Mouse (Mus musculus) liver (tissue): ENCODE data around the gene Hephl1.
"Not testable (repeated sequence)": the region's sequence is repeated elsewhere in the genome, so short reads cannot be mapped to it uniquely, and the experiment has no call there.

Experiments
- DNase-seq: peaks from one replicate; pipeline ENCODE4 v3.0.0-alpha.2; 2020; ENCODE audit warnings: mixed read lengths

Gene Hephl1

DNA sequence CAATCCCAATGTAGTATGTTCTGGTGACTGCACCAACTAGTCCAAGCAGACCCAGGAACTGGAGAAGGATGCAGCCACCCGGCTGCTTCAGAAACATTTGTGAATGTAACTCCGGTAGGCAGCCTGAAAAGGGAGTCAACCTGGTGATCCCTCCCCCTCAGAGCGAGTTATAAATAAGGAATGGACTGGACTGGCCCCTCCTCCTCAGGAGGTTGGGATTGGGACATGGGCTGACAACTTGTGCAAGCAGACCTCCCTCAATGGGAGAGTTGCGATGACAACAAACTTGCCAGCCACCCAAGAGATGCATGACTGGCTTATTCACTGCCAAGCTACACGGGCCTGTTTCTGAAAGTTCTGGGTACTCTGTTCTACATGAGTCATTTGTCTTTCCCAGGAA, at the start of gene Hephl1:
Hephl1 (minus strand) TSS at position 101 of the 400 bp plus-strand sequence.
- no peak for DNase-seq

- DNase-seq, result no peak
Observed at GRCm38 (mm10) chr9:15149246-15149926, 37.5 kb upstream of the Hephl1 start.

DNA sequence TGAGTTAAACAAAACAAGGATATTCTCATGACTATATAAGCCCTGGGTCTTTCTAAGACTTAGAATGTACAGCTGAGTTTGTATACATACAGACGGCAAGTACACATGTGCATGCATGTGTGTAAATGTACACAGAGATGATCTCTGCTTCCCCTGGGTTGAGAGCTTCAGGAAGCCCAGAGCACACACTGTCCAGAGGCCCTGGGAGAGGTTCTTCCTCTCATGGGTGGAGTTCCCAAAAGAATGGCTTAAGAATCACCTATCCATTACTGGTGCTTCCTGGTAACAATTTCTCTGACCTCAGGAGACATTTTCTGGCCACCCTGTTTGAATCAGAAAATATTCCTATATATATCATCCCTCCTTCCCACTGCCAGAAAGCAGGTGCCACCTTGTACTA, 28.6 kb upstream of the Hephl1 start:
- no peak for DNase-seq

DNA sequence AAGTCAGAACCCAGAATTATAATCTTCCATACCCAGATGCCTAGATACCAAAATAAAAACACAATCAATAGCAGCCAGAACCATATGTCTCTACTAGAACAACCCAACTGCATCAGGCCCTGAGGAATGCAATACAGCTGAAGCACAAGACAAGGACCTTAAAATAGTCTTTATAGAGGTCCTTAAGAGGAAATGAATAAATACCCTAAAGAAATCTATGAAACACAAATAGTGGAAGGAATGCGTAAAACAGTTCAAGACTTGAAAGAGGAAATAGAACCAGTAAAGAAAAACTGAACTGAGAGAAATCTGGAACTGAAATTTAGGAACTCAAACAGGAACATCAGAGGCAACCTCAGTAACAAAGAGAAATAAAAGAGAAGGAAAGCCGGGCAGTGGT, 14.0 kb upstream of the Hephl1 start:
- no peak for DNase-seq

GRCm38 (mm10) chr9:15122431-15122830, 10.5 kb upstream of the Hephl1 start:
- DNase-seq, result no peak

- peak; percentile 12 for DNase-seq
Observed at GRCm38 (mm10) chr9:15120841-15121358, 9.0 kb upstream of the Hephl1 start.

DNA sequence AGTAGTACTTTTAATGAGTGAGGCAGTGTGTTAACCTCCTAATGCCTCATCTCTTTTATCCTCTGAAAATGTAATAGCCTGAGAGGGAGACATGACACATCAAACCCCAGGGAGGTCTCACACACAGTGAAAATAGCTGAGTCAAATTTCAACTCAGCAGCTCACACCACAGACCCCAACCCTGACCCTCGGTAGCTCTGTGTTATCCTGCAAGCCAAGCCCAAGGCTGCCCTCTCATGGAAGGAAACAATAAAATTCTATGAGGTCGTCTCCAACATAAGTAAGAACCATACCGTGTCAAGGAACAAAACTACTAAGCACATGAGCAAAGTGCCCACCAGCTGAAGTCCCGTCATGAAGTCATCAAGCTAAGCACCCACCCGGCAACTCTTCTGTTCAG, 8.3 kb upstream of the Hephl1 start:
- DNase-seq, result no peak

GRCm38 (mm10) chr9:15119515-15119914, 7.6 kb upstream of the Hephl1 start:
- DNase-seq, result no peak

GRCm38 (mm10) chr9:15116165-15116564, 4.3 kb upstream of the Hephl1 start:
- DNase-seq, result no peak

GRCm38 (mm10) chr9:15114102-15114501, 2.2 kb upstream of the Hephl1 start:
- no peak for DNase-seq

DNA sequence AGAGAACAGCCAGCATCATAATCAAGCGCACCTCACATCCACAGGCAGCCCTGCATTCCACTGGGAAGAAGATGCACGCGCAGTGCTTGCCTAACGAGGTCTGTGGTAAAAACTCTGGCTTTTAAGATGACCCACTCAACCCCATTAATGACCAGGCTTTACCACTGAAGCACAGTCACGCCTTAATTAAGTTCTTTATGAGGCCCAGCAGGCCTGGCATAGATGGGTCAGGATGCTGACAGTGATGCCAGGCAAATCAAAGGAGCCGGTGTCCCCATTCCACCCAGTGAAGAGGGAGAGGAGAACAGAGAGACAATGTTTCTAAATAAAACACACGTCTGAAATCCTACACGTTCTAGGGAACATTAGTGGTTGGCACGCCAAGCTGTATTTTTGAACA, 3.8 kb downstream of the Hephl1 start:
- no peak for DNase-seq

DNA sequence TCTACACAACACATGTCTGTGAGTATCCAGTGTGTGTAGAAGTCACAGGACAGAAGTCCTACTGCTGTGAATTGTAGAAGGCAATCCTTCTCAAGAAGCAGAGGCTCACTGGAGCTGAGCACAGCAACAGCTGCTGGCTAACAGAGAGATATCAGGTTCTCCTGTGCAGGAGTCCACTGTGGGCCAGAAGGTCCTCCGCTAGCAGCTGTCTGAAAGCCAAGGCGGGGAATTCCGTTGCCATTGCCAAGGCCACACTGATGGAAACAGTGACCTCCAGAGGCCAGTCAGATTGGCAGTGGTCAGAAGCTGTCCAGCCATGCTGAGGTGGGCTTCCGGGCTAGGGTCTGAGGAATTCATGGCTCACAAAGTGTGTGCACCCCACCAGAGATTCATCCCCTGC, 6.8 kb downstream of the Hephl1 start:
- peak; percentile 13 for DNase-seq

GRCm38 (mm10) chr9:15103579-15104300, 8.2 kb downstream of the Hephl1 start:
- DNase-seq, result peak; percentile 15

GRCm38 (mm10) chr9:15101531-15102161, 10.3 kb downstream of the Hephl1 start:
- no peak for DNase-seq

GRCm38 (mm10) chr9:15098421-15098820, 13.5 kb downstream of the Hephl1 start:
- not testable (repeated sequence) for DNase-seq

- DNase-seq, result peak; percentile 67
Observed at GRCm38 (mm10) chr9:15097172-15097571, 14.7 kb downstream of the Hephl1 start.

DNA sequence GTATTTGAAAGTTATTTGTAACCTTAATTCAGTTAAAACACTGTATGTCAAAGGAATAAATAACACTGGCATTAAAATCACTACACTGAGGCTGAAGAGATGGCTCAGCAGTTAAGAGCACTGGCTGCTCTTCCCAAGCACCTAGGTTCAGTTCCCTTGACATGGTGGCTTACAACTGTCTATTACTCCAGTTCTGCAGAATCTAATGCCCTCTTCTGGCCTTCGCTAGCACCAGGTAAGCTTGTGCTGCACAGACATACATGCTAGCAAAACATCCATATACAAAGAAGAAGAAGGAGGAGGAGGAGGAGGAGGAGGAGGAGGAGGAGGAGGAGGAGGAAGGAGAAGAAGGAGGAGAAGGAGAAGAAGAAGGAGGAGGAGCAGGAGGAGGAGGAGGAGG, 15.7 kb downstream of the Hephl1 start:
- no peak for DNase-seq

GRCm38 (mm10) chr9:15095206-15095605, 16.7 kb downstream of the Hephl1 start:
- no peak for DNase-seq

DNA sequence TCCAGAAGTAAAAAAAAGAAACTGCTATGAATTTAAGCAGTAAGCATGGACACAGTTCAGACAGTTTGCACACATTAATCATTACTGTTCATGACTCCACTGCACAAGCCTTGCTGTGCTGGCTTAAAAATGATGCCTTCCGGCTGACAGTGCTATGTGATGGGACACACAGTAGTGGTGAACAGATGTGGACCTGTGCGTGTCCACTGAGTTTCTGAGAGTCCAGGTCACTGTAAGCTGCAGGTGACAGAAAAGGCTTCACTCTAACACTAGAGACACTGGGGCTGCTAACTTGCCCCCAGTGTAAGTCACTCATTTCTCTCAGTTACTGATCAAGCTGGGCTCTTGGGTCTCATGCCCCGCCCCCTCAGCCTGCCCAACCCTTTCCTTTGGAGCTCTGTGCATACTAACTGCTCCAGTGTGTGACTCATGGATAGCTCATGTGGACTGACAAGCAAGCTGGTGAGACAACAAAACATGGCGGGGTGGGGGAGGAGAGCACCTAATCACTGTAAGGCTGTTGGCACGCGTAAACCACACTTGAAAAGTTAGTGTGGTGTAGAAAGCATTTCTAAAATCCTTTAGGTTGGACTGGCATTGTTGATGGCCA, 43.1 kb downstream of the Hephl1 start:
- peak; percentile 8 for DNase-seq

DNA sequence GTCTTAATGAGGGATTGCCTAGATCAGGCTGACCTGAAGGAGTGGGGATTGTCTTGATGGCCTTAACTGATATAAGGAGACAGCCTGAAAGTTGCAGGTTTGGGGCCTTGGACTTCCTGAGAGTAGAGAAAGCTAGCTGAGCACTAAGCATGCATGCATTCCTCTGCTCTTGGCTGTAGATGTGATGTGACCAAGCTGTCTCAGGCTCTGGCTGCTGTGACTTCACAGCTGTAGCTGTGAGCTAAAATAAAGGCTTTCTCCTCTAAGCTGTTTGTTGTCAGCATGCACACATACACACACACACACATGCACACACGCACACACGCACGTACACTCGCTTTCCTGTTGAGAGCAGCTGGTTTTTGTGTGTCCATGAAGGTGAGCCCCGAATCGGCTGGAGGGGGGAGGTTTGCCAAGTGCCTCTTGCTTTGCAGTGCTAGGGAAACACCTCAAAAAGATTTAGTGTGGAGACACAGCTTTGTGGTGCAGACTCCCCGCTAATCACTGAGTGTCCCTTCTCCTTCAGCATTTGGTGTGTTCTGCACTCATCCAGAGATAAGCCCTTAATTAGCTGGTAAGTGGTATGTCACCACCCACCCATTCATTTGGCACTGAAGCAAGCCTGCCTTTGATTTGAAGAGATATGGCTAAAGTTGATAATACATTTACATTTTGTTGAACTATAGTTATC, 43.8 kb downstream of the Hephl1 start:
- DNase-seq, result no peak

GRCm38 (mm10) chr9:15064176-15064575, 47.7 kb downstream of the Hephl1 start:
- no peak for DNase-seq

GRCm38 (mm10) chr9:15060847-15061246, 51.1 kb downstream of the Hephl1 start:
- DNase-seq, result no peak

- DNase-seq, result no peak
Observed at GRCm38 (mm10) chr9:15060026-15060425, 51.9 kb downstream of the Hephl1 start.
